Mouse (Mus musculus) large intestine, adult 2 months (tissue): ENCODE data around the gene Cpne2. TPM values are rescaled to one million over a fixed set of nuclear protein-coding genes. Genes with fewer than 3 reads are reported as not detected.

Experiments
- DNase-seq: peaks from one replicate; pipeline ENCODE4 v3.0.0-alpha.2; 2012; ENCODE audit warnings: low read depth, low spot score
- WGBS: fragments of 180-500 bp; shearing (Covaris S2); methylation state at CpG from one replicate; pipeline ENCODE4 v1.1.7; 2018; 5-methylcytosine and 5-hydroxymethylcytosine counted together
- polyA plus RNA-seq: library from polyadenylated mRNA; depleted of rRNA; stranded (reverse); fragments of >200 nt; gene quantifications from 2 replicates; pipeline ENCODE4 v1.2.3, GENCODE M21; 2012; rRNA removed

Gene Cpne2
- 37.7 and 57.2 TPM in 2 replicates for polyA plus RNA-seq

DNA sequence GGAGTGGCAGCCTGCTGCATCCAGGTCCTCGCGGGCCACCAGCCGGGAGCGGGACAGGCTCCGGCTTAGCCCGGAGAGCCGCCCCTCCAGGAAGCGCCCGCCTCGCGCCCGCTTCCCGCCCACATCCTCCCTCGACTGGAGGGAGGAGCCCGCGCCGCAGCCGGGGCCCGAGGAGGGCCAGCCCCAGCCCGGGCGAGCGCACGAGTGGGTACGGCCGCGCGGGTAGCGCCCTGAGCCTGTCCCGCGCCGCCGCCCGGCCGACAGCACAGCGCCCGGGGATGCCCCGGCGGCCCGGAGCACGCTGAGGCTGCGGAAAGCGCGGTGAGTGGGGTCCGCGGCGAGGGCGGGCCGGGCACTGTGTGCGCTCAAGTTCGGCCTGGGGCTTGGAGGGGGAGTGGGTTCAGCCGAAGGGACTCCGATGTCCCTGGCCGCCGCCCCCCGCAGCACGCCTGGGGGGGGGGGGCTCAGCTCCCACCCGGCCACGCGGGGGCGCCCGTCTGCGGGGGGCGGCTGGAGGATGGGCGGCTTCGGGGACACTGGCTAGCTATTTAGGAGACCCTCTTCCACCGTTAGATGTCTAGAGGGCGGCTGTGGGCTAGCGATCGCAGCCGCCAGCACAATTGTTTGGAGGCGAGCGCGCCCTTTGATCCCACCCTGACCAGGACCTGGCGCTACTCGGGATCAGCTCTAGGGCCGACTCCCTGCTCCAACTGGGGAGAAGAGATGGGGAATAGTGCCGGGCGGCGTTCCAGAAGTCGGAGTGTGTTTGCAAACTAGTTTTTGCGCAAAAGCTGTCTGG, at the start of gene Cpne2:
Gene Cpne2, plus strand, starts transcription at position 118 of the 799 bp plus-strand sequence.
- no peak for DNase-seq
- under 1% methylated on average over 78 of the region's 81 CpGs for WGBS

GRCm38 (mm10) chr8:94485288-94485687, 47.5 kb upstream of the Cpne2 start:
- 9% methylated on average over 3 of the region's 3 CpGs for WGBS
- DNase-seq, result no peak

- 12% methylated on average over 2 of the region's 2 CpGs for WGBS
- peak; percentile 21 for DNase-seq
These were observed 46.9 kb upstream of the Cpne2 start for GRCm38 (mm10) chr8:94485882-94486281.

DNA sequence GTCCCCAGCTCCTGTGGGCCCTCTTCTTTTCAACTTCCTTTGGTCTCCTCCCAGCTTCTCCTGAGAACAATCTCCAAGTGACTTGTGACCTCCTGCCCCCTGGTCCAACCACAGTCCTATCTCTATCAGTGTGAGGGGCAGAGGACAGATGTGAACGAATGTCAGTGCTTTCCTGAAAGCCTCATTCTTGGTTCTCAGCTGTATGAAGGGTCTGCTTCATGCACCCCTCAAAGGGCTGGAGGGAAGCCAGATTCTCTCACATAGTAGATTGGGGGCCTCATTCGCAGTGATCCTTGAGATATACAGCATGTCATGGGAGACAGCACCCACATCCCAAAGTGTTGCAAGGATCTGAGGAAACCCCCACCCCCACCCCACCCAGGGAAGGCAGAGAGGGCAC, 44.8 kb upstream of the Cpne2 start:
- DNase-seq, result no peak

GRCm38 (mm10) chr8:94489809-94490483, 42.8 kb upstream of the Cpne2 start:
- DNase-seq, result no peak
- 78% methylated on average over 4 of the region's 4 CpGs for WGBS

More for the DNA sequence above, 44.8 kb upstream of the Cpne2 start:
- 69% methylated on average over 2 of the region's 2 CpGs for WGBS

DNA sequence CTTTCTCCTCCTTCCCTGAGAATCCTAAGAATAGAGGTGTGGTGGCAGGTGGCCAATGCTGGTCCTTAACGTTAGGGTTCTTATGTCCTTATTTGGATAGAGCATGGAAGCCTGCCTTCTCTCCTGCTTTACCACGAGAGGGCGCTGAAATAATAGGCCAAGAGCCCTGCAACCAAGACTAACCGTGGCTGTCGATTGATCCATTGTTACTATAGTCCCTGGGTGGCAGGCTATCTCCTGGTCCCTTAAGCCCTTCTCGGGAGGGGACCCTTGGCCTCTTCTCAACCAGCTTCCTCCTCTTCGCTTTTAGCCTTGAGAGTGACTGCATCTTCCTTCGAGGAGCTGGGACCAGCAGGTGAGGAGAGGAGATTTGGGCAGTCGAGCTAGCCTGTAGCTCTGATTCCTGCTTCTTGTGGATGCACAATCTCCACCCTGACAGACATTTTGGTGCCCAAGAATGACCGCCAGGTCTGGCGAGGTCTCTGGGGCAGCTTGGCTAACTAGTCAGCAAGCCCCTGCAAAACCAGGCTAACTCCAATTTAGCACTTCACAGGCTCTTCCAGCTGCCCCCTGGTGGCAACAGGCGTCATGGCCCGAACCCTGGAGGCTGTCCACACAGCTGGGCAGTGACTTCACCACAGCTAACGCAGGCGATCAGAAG, 40.6 kb upstream of the Cpne2 start:
- peak; percentile 38 for DNase-seq
- 7% methylated on average over 15 of the region's 15 CpGs for WGBS

GRCm38 (mm10) chr8:94493240-94493639, 39.5 kb upstream of the Cpne2 start:
- WGBS, result 55% methylated on average over 1 of the region's 1 CpGs
- no peak for DNase-seq

DNA sequence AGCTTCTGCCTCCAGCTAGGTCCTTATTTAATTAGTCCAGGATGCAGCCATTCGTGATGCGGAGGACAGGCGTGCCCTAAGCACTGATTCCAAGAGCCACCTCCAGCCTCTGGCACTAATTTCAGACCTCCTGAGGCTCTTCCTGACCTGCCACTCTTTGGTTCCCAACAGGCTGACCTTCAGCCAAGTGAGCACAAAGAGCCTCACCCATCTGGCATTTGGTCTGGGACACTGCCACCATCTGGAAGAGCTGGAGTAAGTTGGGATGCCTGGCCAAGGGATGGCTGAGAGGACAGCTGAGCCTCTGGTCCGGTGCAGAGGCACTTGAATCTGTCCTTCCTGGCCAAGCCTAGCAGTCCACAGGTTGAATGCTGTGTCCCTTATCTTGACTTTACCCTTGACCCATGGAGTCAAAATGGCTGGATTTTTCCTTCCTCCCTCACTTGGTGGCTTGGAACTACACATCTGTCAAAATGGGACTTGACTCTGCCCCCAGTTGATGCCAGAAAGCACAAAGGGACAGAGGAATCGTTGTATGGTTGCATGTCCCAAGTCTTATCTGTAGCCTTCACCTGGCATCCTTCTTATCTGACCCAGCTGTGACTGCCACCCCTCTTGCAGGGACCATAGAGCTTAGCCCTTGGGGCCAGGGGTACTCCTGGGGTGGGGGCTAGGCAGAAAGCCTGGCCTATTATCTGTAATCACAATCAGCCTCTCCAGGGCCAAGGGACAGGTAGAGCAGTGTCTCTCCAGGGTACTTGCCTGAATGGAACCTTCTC, 17.2 kb upstream of the Cpne2 start:
- WGBS, result 64% methylated on average over 5 of the region's 5 CpGs
- no peak for DNase-seq

GRCm38 (mm10) chr8:94516209-94516593, 16.6 kb upstream of the Cpne2 start:
- 30% methylated on average over 1 of the region's 1 CpGs for WGBS
- DNase-seq, result no peak

- DNase-seq, result no peak
- 36% methylated on average over 3 of the region's 3 CpGs for WGBS
These were observed 16.0 kb upstream of the Cpne2 start for GRCm38 (mm10) chr8:94516766-94517165.

DNA sequence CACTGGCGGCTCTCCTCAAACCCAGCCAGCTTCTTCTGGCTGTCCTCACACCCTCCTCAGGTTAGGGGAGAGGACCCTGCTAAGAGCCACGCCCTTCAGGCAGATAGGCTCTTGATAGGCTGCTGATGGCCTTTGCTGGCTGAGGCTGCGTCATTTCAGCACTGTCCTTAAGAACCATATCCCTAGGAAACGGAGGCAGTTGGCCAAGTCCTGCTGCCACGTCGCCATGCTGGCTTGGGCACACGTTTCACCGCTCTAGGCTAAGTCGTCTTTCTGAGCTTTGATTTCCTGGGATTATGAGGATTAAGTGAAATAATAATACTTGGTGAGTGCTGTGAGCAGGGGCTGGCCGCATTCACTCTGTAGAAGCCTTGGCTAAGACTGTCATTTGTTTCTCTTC, 14.5 kb upstream of the Cpne2 start:
- no peak for DNase-seq
- 64% methylated on average over 10 of the region's 10 CpGs for WGBS

DNA sequence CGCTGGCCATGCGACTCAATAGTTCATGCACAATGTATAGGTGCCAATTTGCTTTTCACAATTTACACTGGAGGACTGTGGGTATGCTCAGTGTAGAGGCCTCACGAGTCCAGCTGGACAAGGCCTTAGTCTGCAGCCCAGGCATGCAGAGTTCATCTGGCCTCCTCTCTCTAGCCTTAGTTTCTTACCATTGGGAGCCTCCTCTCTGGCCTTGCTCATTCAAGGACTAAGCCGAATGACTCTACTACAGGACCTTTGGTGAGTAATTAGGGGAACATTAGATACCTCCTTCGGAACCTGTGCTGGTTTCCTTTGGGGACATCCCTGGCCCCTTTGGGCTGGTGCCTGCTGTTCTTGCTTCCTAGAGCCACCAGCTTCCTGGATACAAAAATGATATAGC, 13.8 kb upstream of the Cpne2 start:
- DNase-seq, result no peak
- 91% methylated on average over 5 of the region's 5 CpGs for WGBS

DNA sequence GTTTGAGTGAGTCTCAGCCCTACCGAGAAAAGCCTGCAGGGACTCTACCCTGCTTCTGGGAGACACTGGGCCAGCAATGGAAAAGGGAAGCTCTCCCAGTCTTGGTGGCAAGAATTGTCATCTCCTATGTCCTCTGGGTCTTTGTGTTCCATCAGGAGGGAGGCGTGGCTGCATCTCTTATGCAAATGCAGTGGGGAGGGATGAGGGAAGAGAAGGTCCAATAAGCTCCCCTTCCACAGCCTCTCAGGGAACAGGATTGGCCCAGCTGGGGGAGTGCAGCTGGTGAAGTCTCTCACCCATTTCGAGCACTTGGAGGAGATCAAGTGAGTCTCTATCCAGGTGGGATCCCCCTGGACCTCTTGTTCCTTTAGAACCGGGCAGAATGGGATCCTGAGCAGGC, 11.3 kb upstream of the Cpne2 start:
- 51% methylated on average over 4 of the region's 4 CpGs for WGBS
- no peak for DNase-seq

DNA sequence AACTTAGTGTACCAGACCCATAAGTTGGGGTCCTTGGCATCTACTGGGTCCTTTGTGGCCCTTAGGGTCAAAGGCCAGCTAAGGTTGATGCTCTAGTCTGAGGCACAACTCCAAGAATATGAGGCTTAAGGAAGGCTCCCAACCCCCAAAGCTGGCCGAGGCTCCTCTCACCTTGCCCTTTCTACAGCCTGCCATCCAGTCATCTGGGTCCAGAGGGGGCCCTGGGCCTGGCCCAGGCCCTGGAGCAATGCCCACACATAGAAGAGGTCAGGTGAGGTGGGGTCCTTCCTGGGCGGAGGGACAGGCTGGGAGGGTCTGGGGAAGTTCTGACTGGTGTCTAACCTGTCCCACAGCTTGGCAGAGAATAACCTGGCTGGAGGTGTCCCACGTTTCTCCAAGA, 10.3 kb upstream of the Cpne2 start:
- WGBS, result 74% methylated on average over 3 of the region's 3 CpGs
- no peak for DNase-seq

GRCm38 (mm10) chr8:94524554-94524953, 8.2 kb upstream of the Cpne2 start:
- 77% methylated on average over 9 of the region's 9 CpGs for WGBS
- no peak for DNase-seq

GRCm38 (mm10) chr8:94527178-94527577, 5.6 kb upstream of the Cpne2 start:
- DNase-seq, result no peak
- WGBS, result 79% methylated on average over 7 of the region's 7 CpGs

DNA sequence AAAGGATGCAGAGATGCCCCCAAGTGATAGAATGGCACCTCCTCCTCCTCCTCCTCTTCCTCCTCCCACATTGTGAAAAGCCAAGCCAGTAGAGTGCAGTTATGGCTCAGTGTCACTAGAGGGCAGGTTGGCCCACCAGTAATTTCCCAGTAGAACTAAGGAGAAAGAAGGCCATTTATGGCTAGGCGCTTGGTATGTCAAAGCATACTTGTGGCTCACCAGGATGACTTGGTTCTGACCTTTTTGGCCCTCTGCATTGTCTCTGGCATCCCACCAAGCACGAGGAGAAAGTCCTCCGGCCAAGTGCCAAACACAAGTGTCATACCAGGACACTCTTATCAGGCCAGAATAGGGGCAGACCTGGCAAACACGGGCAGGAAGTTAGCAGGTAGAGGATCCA, 4.5 kb upstream of the Cpne2 start:
- 12% methylated on average over 4 of the region's 4 CpGs for WGBS
- DNase-seq, result no peak

- WGBS, result 52% methylated on average over 4 of the region's 4 CpGs
- no peak for DNase-seq
These were observed 2.9 kb upstream of the Cpne2 start for GRCm38 (mm10) chr8:94529875-94530274.

GRCm38 (mm10) chr8:94530643-94531042, 2.1 kb upstream of the Cpne2 start:
- WGBS, result 72% methylated on average over 4 of the region's 4 CpGs

GRCm38 (mm10) chr8:94532000-94532399, 790 bp upstream of the Cpne2 start:
- no peak for DNase-seq

More at GRCm38 (mm10) chr8:94530643-94531042, 2.1 kb upstream of the Cpne2 start:
- no peak for DNase-seq

More at GRCm38 (mm10) chr8:94532000-94532399, 790 bp upstream of the Cpne2 start:
- WGBS, result 40% methylated on average over 8 of the region's 8 CpGs
